Mouse (Mus musculus) neural tube, embryonic 12.5 days (tissue): ENCODE data around the gene Ms4a6c. TPM values are rescaled to one million over a fixed set of nuclear protein-coding genes. Genes with fewer than 3 reads are reported as not detected.
"Not testable (repeated sequence)": the region's sequence is repeated elsewhere in the genome, so short reads cannot be mapped to it uniquely, and the experiment has no call there.

Experiments used
- ATAC-seq: fragments of 200-750 bp; cut with Nextera tagmentation; 2 replicates; pipeline ENCODE4 v1.8.0; 2017; ENCODE audit warnings: low read depth, mild to moderate bottlenecking, moderate TSS enrichment, moderate library complexity; ENCODE audit not compliant: low FRiP score
- H3K27ac ChIP-seq: fragments of 300-500 bp; sonication (generic); 2 replicates; pipeline ENCODE4 v1.5.1; 2016
- H3K27me3 ChIP-seq: fragments of 300-500 bp; sonication (generic); replicated peaks from 2 replicates; pipeline ENCODE4 v1.6.1; 2016; ENCODE audit warnings: mild to moderate bottlenecking
- H3K36me3 ChIP-seq: fragments of 300-500 bp; sonication (generic); 2 replicates; pipeline ENCODE4 v1.6.1; 2016; ENCODE audit warnings: mild to moderate bottlenecking
- H3K4me1 ChIP-seq: fragments of 300-500 bp; sonication (generic); 2 replicates; pipeline ENCODE4 v1.6.1; 2016
- H3K4me2 ChIP-seq: fragments of 300-500 bp; sonication (generic); replicated peaks from 2 replicates; pipeline ENCODE4 v1.6.1; 2016; ENCODE audit warnings: mild to moderate bottlenecking
- H3K4me3 ChIP-seq: fragments of 300-500 bp; sonication (generic); 2 replicates; pipeline ENCODE4 v1.5.1; 2016
- H3K9ac ChIP-seq: fragments of 300-500 bp; sonication (generic); 2 replicates; pipeline ENCODE4 v1.6.1; 2016; ENCODE audit warnings: mild to moderate bottlenecking
- H3K9me3 ChIP-seq: fragments of 300-500 bp; sonication (generic); 2 replicates; pipeline ENCODE4 v1.6.1; 2016; ENCODE audit warnings: mild to moderate bottlenecking
- WGBS: fragments of 180-500 bp; shearing (Covaris S2); methylation state at CpG from one replicate; pipeline ENCODE4 v1.1.7; 2016; 5-methylcytosine and 5-hydroxymethylcytosine counted together
- polyA plus RNA-seq: library from polyadenylated mRNA; unstranded; fragments of >200 nt; fragmentation: Nextera tagmentation; extraction: Ambion mirVana; gene quantifications from 2 replicates; pipeline ENCODE4 v1.2.1, GENCODE M21; 2016

Gene Ms4a6c
- polyA plus RNA-seq, 1 experiment from 2014 or later, result 2.3 TPM

DNA sequence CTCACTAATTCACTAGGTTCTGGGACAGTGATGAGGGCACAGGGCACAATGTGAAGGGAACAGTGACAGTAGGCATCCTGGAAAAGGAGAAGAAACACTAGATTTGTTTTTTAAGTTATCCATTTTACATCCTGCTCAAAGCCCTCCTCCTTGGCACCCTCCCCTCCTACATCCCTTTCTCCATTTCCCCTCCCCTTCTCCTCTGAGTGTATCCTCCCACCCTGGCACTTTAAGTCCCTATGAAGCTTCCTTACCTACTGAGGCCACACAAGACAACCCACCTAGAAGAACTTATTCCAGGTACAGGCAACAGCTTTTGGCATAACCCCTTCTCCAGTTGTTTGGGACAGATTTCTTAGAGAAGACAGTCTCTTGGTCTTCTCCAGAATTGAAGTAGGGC, 47.1 kb downstream of the Ms4a6c start, which contains the start of gene Ms4a6b:
Gene Ms4a6b, plus strand, starts transcription at position 267 of the 400 bp plus-strand sequence.
- no peak for ATAC-seq
- no peak within 1 kb of the TSS for H3K4me2 ChIP-seq

DNA sequence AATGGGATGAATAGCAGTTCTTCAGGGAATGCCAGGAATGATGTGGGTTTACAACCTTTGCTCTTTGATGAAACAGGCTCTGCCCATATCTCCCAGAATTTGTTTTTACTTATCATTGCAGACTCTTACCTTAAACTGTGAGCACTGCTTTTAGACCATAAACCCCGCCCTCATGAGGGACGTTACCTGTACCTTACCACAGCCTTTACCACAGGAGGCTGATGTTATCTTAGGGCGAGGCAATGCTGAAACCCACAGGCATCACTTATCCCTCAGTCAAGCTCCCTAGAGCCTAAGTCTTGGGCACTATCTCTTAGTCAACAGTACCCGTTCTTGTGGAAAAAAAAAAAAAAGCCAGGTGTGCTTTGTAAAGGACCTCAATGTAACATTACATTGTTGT, 47.7 kb downstream of the Ms4a6c start:
- WGBS, result 77% methylated on average over 4 of the region's 4 CpGs

More for the DNA sequence above, 47.1 kb downstream of the Ms4a6c start, which contains the start of gene Ms4a6b:
- no peaks in the 10 kb centered on the region for H3K9me3 ChIP-seq
- no peak within 1 kb of the TSS for H3K9ac ChIP-seq
- H3K36me3 ChIP-seq, result no peaks in the 10 kb centered on the region
- no peaks in the 10 kb centered on the region for H3K4me1 ChIP-seq
- no peak within 1 kb of the TSS for H3K27ac ChIP-seq
- no peaks in the 10 kb centered on the region for H3K27me3 ChIP-seq
- no peak within 1 kb of the TSS for H3K4me3 ChIP-seq

GRCm38 (mm10) chr19:11517373-11517772, 48.2 kb downstream of the Ms4a6c start:
- H3K4me1 ChIP-seq, H3K27me3 ChIP-seq, H3K9me3 ChIP-seq, ATAC-seq, H3K9ac ChIP-seq, H3K36me3 ChIP-seq, H3K4me2 ChIP-seq, H3K27ac ChIP-seq, H3K4me3 ChIP-seq: not testable (repeated sequence)
- WGBS, result 50% methylated on average over 1 of the region's 1 CpGs

More for the DNA sequence above, 47.7 kb downstream of the Ms4a6c start:
- no peak for ATAC-seq
- no peak overlapping the region for H3K4me2 ChIP-seq
- H3K36me3 ChIP-seq, result no peaks in the 10 kb centered on the region
- no peaks in the 10 kb centered on the region for H3K4me1 ChIP-seq
- no peaks in the 10 kb centered on the region for H3K27me3 ChIP-seq
- no peak overlapping the region for H3K27ac ChIP-seq
- no peaks in the 10 kb centered on the region for H3K9me3 ChIP-seq
- no peak overlapping the region for H3K9ac ChIP-seq
- H3K4me3 ChIP-seq, result no peak overlapping the region

DNA sequence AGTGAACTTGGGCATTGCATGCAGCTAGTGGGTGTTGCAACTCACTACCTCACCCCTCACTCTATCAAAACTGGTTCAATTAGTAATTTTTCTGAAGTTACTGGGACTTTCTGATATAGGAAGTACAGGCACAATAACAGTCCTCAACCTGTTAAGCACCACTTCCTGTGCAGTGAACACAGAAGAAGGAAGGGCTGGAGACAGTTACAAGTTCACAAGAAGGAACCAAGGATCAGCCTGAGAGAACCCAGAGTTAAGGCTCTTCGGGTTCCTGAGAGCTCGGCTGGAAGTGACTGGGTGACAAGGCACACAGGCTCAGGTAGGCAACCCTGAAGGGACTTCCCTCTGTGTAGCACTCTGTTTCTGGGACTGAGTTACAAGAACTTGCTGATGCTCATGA, 49.2 kb downstream of the Ms4a6c start:
- not testable (repeated sequence) for H3K36me3 ChIP-seq, ATAC-seq, H3K4me2 ChIP-seq, H3K4me1 ChIP-seq, H3K9ac ChIP-seq, H3K27me3 ChIP-seq, H3K27ac ChIP-seq, H3K4me3 ChIP-seq, H3K9me3 ChIP-seq
- WGBS, result 87% methylated on average over 2 of the region's 2 CpGs

GRCm38 (mm10) chr19:11520146-11520545, 51.0 kb downstream of the Ms4a6c start:
- H3K27ac ChIP-seq, result no peak overlapping the region
- H3K4me3 ChIP-seq, result no peak overlapping the region
- H3K27me3 ChIP-seq, result no peaks in the 10 kb centered on the region
- no peaks in the 10 kb centered on the region for H3K9me3 ChIP-seq
- no peaks in the 10 kb centered on the region for H3K36me3 ChIP-seq
- ATAC-seq, result no peak
- WGBS, result 92% methylated on average over 3 of the region's 3 CpGs
- H3K4me1 ChIP-seq, result no peaks in the 10 kb centered on the region
- H3K9ac ChIP-seq, result no peak overlapping the region
- H3K4me2 ChIP-seq, result no peak overlapping the region

Other genes starting within 250 kb of the Ms4a6c start
- gene Ms4a12, start 236.9 kb upstream of the Ms4a6c start, polyA plus RNA-seq, result not detected in 2 replicates
- gene Ms4a1, start 203.1 kb upstream of the Ms4a6c start, polyA plus RNA-seq, result not detected in 2 replicates
- not detected in 2 replicates for gene Ms4a5, start 185.5 kb upstream of the Ms4a6c start, polyA plus RNA-seq
- not detected in 2 replicates for gene Ms4a14, start 154.9 kb upstream of the Ms4a6c start, polyA plus RNA-seq
- 1.8 and 2.1 TPM in 2 replicates for gene Ms4a7, start 133.2 kb upstream of the Ms4a6c start, polyA plus RNA-seq
- 2.6 and 3.1 TPM in 2 replicates for gene Ms4a4a, start 93.8 kb upstream of the Ms4a6c start, polyA plus RNA-seq
- gene Ms4a4c, start 64.6 kb upstream of the Ms4a6c start, polyA plus RNA-seq, result 0.11 and 0.42 TPM in 2 replicates
- not detected in 2 replicates for gene Ms4a4b, start 25.8 kb upstream of the Ms4a6c start, polyA plus RNA-seq
- gene Gm8369, start 16.6 kb downstream of the Ms4a6c start, polyA plus RNA-seq, result not detected in 2 replicates
- gene Ms4a6b, start 47.1 kb downstream of the Ms4a6c start, polyA plus RNA-seq, result 2.1 and 2.6 TPM in 2 replicates
- 0.26 TPM in 1 of 2 replicates, not detected in the other for gene Ms4a4d, start 67.4 kb downstream of the Ms4a6c start, polyA plus RNA-seq
- 2.0 and 2.4 TPM in 2 replicates for gene Ms4a6d, start 135.5 kb downstream of the Ms4a6c start, polyA plus RNA-seq
- gene Ms4a2, start 154.4 kb downstream of the Ms4a6c start, polyA plus RNA-seq, result 0.10 and 0.29 TPM in 2 replicates
- not detected in 2 replicates for gene Ms4a3, start 171.5 kb downstream of the Ms4a6c start, polyA plus RNA-seq
- not detected in 2 replicates for gene Oosp2, start 191.2 kb downstream of the Ms4a6c start, polyA plus RNA-seq
- not detected in 2 replicates for gene Oosp1, start 221.8 kb downstream of the Ms4a6c start, polyA plus RNA-seq
- not detected in 2 replicates for gene Oosp3, start 227.7 kb downstream of the Ms4a6c start, polyA plus RNA-seq